Mouse (Mus musculus): ENCODE data around the gene Armh3.
A peak's percentile ranks its signal among the peaks of the same experiment; 100 is the strongest.

DNA sequence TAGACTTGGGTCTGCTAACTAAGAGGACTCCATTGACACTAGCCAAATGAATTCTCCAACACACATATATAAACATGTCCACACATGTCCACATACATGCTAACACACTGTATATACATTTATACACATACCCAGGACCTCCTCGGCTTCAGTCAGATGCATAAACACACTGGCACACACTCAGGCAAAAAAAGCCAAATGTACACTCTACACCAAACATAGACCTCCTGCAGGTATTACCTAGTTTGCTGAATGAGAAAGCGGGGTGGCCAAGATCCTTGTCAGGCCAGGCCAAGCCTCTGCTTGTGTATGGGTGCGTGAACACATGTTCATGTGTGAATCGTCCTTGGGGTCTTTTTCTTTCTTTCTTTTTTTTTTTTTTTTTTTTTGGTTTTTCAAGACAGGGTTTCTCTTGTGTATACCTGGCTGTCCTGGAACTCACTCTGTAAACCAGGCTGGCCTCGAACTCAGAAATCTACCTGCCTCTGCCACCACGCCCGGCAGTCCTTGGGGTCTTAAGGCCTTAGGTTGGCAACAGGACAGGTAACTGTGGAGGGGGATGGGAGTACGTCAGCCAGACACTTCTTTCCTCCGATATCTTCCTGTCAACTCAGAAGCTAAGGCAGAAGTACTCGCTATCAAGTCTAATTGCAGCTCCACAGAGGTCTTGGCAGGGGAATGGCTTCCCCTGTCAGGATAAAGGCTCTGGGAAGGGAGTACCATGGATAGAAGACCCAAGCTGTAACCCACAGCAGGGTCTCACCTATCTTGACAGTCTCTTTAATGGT is 32.1 kb upstream of the Armh3 start:
- TF ChIP-seq CTCF (conservative IDR thresholded peaks at IDR 0.05 in 1 of 2, IDR thresholded peaks at IDR 0.05 in 1 of 2; ENCODE audit: low read depth in 2 of 2, low read length in 2 of 2) (no peak), POLR2AphosphoS2 (IDR thresholded peaks at IDR 0.05; ENCODE audit: low read depth, low read length) (peak; percentile 68; the same call in 1 of the 2 replicates), KAT2A (IDR thresholded peaks at IDR 0.05; ENCODE audit: insufficient replicate concordance, low read length) (no peak), MXI1 (IDR thresholded peaks at IDR 0.05; ENCODE audit: low read depth, low read length) (no peak), NELFE (IDR thresholded peaks at IDR 0.05; ENCODE audit: low read depth, low read length) (no peak), USF2 (conservative IDR thresholded peaks at IDR 0.05; ENCODE audit: low read depth, low read length) (no peak), MYC (IDR thresholded peaks at IDR 0.05; ENCODE audit: low read depth, low read length) (no peak), JUN (IDR thresholded peaks at IDR 0.05; ENCODE audit: insufficient read depth, low read depth, low read length) (no peak), ZNF384 (IDR thresholded peaks at IDR 0.05; ENCODE audit: low read depth, low read length) (no peak), MAFK (IDR thresholded peaks at IDR 0.05; ENCODE audit: insufficient replicate concordance, low read length) (no peak), TBP (conservative IDR thresholded peaks at IDR 0.05; ENCODE audit: low read depth, low read length) (no peak)

All from CH12.LX (cell line).